Mouse (Mus musculus) forebrain, postnatal 0 days (tissue): ENCODE results near the gene Tatdn3. TPM values are rescaled to one million over a fixed set of nuclear protein-coding genes. Genes with fewer than 3 reads are reported as not detected.

Experiments used
- ATAC-seq: fragments of 200-750 bp; cut with Nextera tagmentation; 2 replicates; pipeline ENCODE4 v1.8.0; 2017; ENCODE audit warnings: mild to moderate bottlenecking, moderate library complexity
- DNase-seq: peaks from one replicate; pipeline ENCODE4 v3.0.0-alpha.2; 2015
- H3K27ac ChIP-seq: fragments of 300-500 bp; sonication (generic); 2 replicates; pipeline ENCODE4 v1.5.1; 2014; ENCODE audit warnings: low read depth, mild to moderate bottlenecking, antibody characterized with exemption, low read length, moderate library complexity, mixed read lengths
- H3K27me3 ChIP-seq: fragments of 300-500 bp; sonication (generic); 2 replicates; pipeline ENCODE4 v1.6.1; 2014; ENCODE audit warnings: mild to moderate bottlenecking, low read length, mixed read lengths; ENCODE audit not compliant: insufficient read depth
- H3K36me3 ChIP-seq: fragments of 300-500 bp; sonication (generic); 2 replicates; pipeline ENCODE4 v1.6.1; 2014; ENCODE audit warnings: mild to moderate bottlenecking, moderate library complexity; ENCODE audit not compliant: insufficient read depth
- H3K4me1 ChIP-seq: fragments of 300-500 bp; sonication (generic); 2 replicates; pipeline ENCODE4 v1.6.1; 2014; ENCODE audit warnings: antibody characterized with exemption; ENCODE audit not compliant: insufficient read depth
- H3K4me2 ChIP-seq: fragments of 300-500 bp; sonication (generic); 2 replicates; pipeline ENCODE4 v1.6.1; 2014; ENCODE audit warnings: low read depth, mild to moderate bottlenecking, moderate library complexity
- H3K4me3 ChIP-seq: fragments of 300-500 bp; sonication (generic); 2 replicates; pipeline ENCODE4 v1.5.1; 2014; ENCODE audit warnings: low read depth, low read length, mixed read lengths
- H3K9ac ChIP-seq: fragments of 300-500 bp; sonication (generic); 2 replicates; pipeline ENCODE4 v1.6.1; 2014; ENCODE audit warnings: mild to moderate bottlenecking
- H3K9me3 ChIP-seq: fragments of 300-500 bp; sonication (generic); 2 replicates; pipeline ENCODE4 v1.6.1; 2016; ENCODE audit warnings: low read length
- CTCF ChIP-seq: sonication (generic); IDR thresholded peaks from 2 replicates; pipeline ENCODE4 v1.5.1; 2016; ENCODE audit warnings: antibody characterized with exemption, control low read depth, low read depth
- WGBS: fragments of 180-500 bp; shearing (Covaris S2); extraction: QIAGEN DNeasy Blood & Tissue Kit; methylation state at CpG from one replicate; pipeline ENCODE4 v1.1.7; 2014; 5-methylcytosine and 5-hydroxymethylcytosine counted together
- polyA plus RNA-seq: library from polyadenylated mRNA; unstranded; fragments of >200 nt; fragmentation: Nextera tagmentation; extraction: Ambion mirVana; gene quantifications from 2 replicates; pipeline ENCODE4 v1.2.1, GENCODE M21; 2015
- total RNA-seq: library from RNA; depleted of rRNA; stranded (reverse); fragments of >200 nt; gene quantifications from 2 replicates; pipeline ENCODE4 v1.2.3, GENCODE M21; 2014

Gene Tatdn3
- total and polyA plus RNA-seq, 2 experiments from 2014 or later = 13.2 to 23.0 TPM

DNA sequence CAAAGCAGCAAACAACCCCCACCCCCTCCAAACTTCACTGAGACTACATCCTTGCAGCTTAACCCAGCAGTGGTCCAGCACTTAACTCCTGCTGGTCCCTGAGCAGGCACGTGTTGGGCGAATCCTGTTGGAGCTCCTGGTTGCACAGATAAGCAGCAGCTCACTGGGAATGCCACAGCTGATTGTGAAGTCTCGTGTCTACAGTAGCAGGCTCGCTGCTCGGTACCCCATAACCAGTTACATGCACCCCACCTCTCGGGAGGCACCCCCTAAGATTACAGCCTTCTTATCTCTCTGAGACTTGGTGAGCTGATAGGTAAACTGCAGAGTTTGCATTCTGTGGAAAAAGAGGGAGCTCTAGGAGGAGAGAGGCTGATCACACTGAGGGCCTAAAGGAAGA, 26.6 kb upstream of the Tatdn3 start:
- no peaks in the 10 kb centered on the region for H3K4me1 ChIP-seq
- no peaks in the 10 kb centered on the region for H3K27me3 ChIP-seq
- H3K4me2 ChIP-seq = no peak overlapping the region
- H3K36me3 ChIP-seq = no peaks in the 10 kb centered on the region
- no peak overlapping the region for H3K4me3 ChIP-seq
- no peaks in the 10 kb centered on the region for H3K9me3 ChIP-seq
- H3K9ac ChIP-seq = no peak overlapping the region
- 84% methylated on average over 6 of the region's 6 CpGs for WGBS
- H3K27ac ChIP-seq = no peak overlapping the region
- no peak for TF ChIP-seq CTCF
- ATAC-seq (no peak), DNase-seq (no peak)

DNA sequence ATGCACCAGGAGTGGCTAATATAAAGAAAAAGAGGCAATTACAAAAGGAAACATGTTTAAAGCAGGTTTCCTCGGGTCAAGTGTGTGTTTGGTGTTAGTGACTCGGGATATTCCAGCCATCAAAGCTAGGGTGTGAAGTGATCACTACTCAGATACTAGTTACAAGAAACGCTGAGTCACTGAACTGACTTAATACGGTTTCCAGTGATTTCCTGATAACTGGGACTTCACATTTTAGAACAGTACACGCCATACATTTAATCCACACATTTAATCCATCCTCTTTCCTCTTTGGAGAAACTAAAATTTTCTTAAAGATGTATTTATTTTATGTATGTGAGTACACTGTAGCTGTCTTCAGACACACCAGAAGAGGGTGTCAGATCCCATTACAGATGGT, 25.2 kb upstream of the Tatdn3 start:
- no peak overlapping the region for H3K4me3 ChIP-seq
- TF ChIP-seq CTCF = no peak
- H3K4me2 ChIP-seq = no peak overlapping the region
- WGBS = 92% methylated on average over 5 of the region's 5 CpGs
- H3K9ac ChIP-seq = no peak overlapping the region
- no peaks in the 10 kb centered on the region for H3K9me3 ChIP-seq
- ATAC-seq = no peak
- no peak for DNase-seq
- no peaks in the 10 kb centered on the region for H3K27me3 ChIP-seq
- no peaks in the 10 kb centered on the region for H3K4me1 ChIP-seq
- no peaks in the 10 kb centered on the region for H3K36me3 ChIP-seq
- no peak overlapping the region for H3K27ac ChIP-seq

DNA sequence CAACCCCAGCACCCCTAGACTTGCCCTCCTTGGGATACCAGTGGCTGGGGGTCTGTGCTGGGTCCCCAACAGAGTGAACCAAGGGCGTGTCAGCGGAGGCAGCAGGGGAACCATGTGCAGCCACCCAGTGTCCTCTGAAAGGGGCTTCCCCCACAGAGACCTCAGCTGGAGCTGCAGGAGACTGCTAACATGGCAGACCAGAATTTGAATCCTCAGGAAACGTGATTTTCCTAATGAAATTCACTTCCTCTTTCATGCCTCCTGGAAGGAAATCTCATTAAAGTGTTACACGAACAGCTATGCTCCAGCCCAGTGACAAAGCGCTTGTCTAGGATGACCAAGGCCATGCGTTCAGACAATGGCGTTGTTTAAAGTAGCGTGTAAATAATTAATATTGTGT, 24.2 kb upstream of the Tatdn3 start:
- no peak overlapping the region for H3K27ac ChIP-seq
- DNase-seq (no peak), ATAC-seq (no peak)
- H3K4me3 ChIP-seq = no peak overlapping the region
- H3K9ac ChIP-seq = no peak overlapping the region
- no peak for TF ChIP-seq CTCF
- no peak overlapping the region for H3K4me2 ChIP-seq
- H3K9me3 ChIP-seq = no peaks in the 10 kb centered on the region
- no peaks in the 10 kb centered on the region for H3K36me3 ChIP-seq
- no peaks in the 10 kb centered on the region for H3K4me1 ChIP-seq
- H3K27me3 ChIP-seq = no peaks in the 10 kb centered on the region
- 79% methylated on average over 8 of the region's 8 CpGs for WGBS

DNA sequence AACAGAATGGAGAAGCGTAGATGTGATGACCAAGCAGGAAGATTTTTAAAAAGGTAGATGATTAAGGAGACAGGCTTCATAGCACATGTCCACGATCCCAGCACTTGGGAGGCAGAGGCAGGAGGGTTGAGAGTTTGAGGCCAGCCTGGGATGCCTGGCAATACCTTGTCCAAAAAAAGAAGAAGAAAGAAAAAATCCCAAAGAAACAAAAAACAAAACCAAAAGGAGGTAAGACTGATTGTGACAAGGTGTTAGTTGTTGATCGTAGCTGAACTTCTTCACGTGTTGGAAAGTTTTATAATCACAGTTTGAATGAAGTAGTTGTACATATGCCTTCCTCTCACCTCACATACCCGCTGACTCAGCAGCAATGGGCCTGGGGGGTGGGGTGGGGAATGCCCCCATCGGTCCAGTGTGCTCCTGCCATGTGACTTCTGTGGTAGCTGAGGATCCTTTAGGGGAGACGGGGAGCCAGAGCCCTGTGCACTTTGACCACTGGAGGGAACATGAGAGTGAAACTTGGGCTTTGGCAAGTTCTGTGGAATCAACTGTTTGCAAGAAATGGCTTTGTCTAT, 23.7 kb upstream of the Tatdn3 start:
- DNase-seq = no peak
- Histone ChIP-seq H3K27me3 (no peaks in the 10 kb centered on the region), H3K9me3 (no peaks in the 10 kb centered on the region), H3K4me2 (no peak overlapping the region), H3K27ac (no peak overlapping the region), H3K4me3 (no peak overlapping the region), H3K9ac (no peak overlapping the region), H3K4me1 (no peaks in the 10 kb centered on the region), H3K36me3 (no peaks in the 10 kb centered on the region)
- no peak for ATAC-seq
- 87% methylated on average over 7 of the region's 7 CpGs for WGBS
- no peak for TF ChIP-seq CTCF

DNA sequence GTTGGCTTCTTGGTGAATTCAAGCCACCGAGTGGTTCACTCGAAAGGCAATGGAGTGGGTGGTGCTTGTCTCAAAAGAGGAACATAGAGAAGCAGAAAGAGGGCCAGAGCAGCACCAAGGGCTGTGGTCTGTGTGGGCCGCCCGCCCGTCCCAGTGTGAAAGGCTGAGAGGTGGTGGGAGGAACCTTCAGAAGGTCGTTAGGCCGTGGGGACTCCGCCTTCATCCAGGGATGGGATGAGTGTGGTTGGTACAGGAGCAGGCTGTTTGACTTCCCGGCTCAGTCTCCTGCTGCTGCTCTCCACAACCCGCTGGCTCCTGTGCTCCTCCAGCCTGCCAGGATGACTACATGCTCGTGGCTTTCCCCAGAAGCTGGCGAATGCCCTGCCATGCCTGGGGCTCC, 22.9 kb upstream of the Tatdn3 start:
- ATAC-seq (no peak), DNase-seq (no peak)
- Histone ChIP-seq H3K27ac (no peak overlapping the region), H3K4me1 (no peaks in the 10 kb centered on the region), H3K36me3 (no peaks in the 10 kb centered on the region), H3K4me2 (no peak overlapping the region), H3K9me3 (no peaks in the 10 kb centered on the region), H3K4me3 (no peak overlapping the region), H3K9ac (no peak overlapping the region), H3K27me3 (no peaks in the 10 kb centered on the region)
- 78% methylated on average over 12 of the region's 12 CpGs for WGBS
- no peak for TF ChIP-seq CTCF

DNA sequence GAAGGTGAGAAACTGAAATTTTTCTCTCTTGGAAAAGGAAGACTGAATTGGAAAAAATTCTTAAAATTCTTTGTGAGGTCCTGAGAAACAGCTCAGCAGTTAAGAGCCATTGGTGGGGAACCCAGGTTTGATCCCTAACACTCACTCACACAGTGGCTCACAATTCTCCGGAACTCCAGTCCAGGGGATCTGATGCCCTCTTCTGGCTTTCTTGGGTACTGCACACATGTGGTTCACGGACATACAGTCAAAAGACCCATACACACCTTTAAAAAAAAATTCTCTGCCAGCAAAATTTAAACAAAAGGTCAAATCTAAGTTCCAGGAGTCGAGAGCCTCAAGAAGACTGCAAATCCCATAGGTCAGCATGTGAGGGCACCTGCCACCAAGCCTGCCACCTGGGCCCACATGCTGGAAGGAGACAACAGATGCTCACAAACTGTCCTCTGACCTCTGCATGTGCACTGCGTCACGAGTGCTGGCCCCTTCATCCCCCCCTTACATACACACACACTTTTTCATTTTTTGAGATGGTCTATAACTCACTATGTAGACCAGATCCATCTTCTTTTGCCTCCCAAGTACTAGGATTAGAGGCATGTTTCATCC, 22.3 kb upstream of the Tatdn3 start:
- Histone ChIP-seq H3K9ac (no peak overlapping the region), H3K27ac (no peak overlapping the region), H3K4me2 (no peak overlapping the region), H3K4me1 (no peaks in the 10 kb centered on the region), H3K27me3 (no peaks in the 10 kb centered on the region), H3K9me3 (no peaks in the 10 kb centered on the region), H3K4me3 (no peak overlapping the region), H3K36me3 (no peaks in the 10 kb centered on the region)
- WGBS = 69% methylated on average over 5 of the region's 5 CpGs
- DNase-seq (peak; percentile 45), ATAC-seq (no peak)
- peak; percentile 65 for TF ChIP-seq CTCF

DNA sequence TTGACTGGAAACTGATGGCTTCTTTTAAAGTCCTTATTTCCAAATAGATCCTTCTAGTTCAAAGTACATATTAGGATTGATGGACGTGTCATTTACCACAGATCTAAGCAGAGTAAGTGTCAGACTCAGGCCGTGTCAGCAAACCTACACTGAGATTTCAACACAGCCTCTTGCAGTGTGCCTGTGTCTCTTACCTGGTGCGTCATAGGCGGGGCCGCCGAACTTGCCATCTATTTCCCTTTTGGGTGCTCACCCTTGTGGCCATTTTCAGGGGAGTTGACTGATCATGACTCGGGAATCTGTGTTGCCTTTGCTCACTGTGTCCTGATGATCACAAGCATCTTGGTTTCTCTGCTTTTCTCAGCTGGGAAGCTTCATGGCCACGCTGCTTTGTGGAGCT, 20.5 kb upstream of the Tatdn3 start:
- TF ChIP-seq CTCF = no peak
- H3K9me3 ChIP-seq = no peaks in the 10 kb centered on the region
- no peak overlapping the region for H3K4me2 ChIP-seq
- DNase-seq = no peak
- no peak overlapping the region for H3K4me3 ChIP-seq
- no peak overlapping the region for H3K9ac ChIP-seq
- no peaks in the 10 kb centered on the region for H3K36me3 ChIP-seq
- no peak for ATAC-seq
- 88% methylated on average over 8 of the region's 8 CpGs for WGBS
- no peaks in the 10 kb centered on the region for H3K4me1 ChIP-seq
- H3K27ac ChIP-seq = no peak overlapping the region
- H3K27me3 ChIP-seq = no peaks in the 10 kb centered on the region
